Mouse (Mus musculus) left cerebral cortex, adult 8-10 months (tissue): ENCODE results near the gene Bhlhe40. TPM values are rescaled to one million over a fixed set of nuclear protein-coding genes. Genes with fewer than 3 reads are reported as not detected.

Experiments
- DNase-seq, 2 experiments: peaks; one replicate each; pipeline ENCODE4 v3.0.0; 2022; ENCODE audit warnings: low spot score in 2 of 2
- total RNA-seq, 4 experiments: library from RNA; stranded (reverse); gene quantifications; 2 replicates each; pipeline ENCODE4 v1.2.4; 2022

Gene Bhlhe40
- total RNA-seq, 4 experiments from 2014 or later = 92.2 to 130 (median 111) TPM

- DNase-seq = no peak
These were observed 52.9 kb downstream of the Bhlhe40 start for GRCm38 (mm10) chr6:108713175-108713974.

Other genes starting within 250 kb of the Bhlhe40 start
- gene Arl8b, start 122.5 kb downstream of the Bhlhe40 start, total RNA-seq = 100 to 1,000 TPM; 199 to 232 (median 219) TPM
- 10 to 100 TPM; 18.2 to 26.0 (median 21.3) TPM for gene Edem1, start 168.0 kb downstream of the Bhlhe40 start, total RNA-seq